Mouse (Mus musculus) spleen, adult 12 weeks (tissue): Measurements from ENCODE around the gene Casc1.
"Not testable (repeated sequence)": the region's sequence is repeated elsewhere in the genome, so short reads cannot be mapped to it uniquely, and the experiment has no call there.

Experiments used
- DNase-seq: peaks from one replicate; pipeline ENCODE4 v3.0.0; 2022; ENCODE audit warnings: low spot score

The Casc1 gene

DNA sequence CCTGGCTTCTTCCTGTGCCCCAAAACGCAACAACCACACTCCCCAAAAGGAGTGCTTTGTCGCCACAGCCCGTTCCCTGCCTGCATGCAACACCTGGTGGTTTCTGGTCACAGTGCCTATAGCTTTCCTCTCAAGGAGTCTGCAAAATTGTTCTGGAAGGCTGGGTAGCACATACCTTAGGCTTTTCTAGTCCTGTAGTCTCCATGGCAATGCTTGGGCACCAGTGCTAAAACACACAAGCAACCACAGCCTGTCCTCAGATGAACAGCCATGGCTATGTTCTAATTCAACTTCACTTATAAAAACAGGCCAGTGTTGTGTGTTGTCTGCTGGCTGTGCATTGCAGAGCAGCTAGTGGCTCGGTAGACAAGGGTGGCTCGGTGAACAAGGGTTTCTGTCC is 74.0 kb downstream of the Casc1 start:
- DNase-seq = no peak

DNA sequence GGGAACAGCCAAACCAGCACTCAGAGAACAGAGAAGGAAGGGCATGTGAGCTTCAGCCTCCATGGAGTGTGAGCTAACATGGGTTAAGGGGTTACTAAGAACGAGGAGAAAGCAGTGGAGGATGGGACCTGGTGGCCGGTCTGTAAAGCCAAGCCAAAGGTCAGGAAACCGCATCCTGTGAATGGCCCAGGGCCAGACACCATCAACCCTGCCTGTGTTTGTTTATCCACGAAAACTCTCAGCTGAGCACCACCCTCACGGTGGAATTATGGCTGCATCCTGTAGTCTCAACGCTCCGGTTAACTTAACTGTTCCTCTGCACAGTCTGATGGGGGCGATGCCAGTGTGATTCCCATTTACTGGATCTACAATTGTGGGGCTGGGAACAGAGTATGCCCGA is 75.0 kb downstream of the Casc1 start:
- no peak for DNase-seq

DNA sequence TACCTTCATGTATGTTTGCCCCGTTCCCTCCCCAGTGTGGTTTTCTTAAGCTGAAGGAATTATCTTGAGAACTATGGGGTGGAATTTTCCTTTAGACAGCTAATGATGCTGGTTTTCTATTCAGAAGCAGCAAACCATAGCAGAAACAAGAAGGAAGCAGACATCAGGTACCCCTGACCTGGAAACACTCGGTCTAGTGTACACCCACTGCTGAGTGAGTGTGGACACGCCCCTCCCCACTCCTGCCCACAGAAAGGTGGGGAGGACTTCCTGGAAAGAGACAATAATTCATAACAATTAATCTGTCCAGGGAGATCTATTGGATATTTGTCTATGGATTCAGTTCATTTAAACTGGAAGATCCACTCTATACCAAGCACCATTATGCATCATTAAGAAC is 75.5 kb downstream of the Casc1 start:
- no peak for DNase-seq

DNA sequence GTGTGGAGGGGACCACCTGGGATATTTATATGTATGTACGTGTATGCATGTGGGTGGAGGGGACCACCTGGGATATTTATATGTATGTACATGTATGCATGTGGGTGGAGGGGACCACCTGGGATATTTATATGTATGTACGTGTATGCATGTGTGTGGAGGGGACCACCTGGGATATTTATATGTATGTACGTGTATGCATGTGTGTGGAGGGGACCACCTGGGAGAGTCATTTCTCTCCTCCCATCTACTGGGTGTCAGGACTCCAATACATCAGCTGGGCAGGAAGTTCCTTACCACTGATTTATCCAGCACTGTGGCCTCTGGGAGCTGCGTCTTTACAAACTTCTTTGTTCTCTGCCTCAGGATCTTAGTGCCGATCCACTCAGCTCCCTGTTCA is 77.8 kb downstream of the Casc1 start:
- DNase-seq = not testable (repeated sequence)

DNA sequence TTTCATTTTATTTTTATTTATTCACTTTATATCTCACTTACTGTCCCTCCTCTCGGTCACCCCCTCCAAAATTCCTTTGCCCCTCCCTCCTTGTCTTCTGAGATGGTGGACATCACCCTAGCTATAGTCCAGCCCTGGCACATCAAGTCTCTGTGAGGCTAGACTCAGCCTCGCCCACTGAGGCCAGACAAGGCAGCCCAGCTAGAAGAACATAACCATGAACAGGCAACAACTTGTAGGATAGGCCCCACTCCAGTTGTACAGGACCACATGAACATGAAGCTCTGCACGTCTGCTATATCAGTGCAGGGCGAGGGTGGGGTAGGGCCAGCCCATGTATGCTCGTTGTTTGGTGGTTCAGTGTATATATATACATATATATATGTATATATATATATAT is 78.8 kb downstream of the Casc1 start:
- no peak for DNase-seq

DNA sequence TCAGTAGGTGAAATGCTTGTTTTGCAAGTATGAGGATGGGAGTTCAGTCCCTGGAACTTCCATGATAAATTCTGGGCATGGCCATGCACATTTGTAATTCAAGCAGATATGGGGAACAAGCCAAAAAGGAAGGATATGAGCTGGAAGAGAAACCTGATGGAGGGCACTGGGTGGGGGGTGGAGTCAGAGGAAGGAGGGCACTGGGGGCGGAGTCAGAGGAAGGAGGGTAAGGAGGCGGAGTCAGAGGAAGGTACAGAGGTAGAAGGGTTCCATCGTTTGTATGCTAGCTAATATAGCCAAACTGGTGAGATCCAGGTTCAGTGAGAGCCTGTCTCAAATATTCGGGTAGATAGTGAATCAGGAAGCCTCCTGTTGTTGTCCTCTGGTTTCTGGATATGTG is 81.2 kb downstream of the Casc1 start:
- DNase-seq = no peak

DNA sequence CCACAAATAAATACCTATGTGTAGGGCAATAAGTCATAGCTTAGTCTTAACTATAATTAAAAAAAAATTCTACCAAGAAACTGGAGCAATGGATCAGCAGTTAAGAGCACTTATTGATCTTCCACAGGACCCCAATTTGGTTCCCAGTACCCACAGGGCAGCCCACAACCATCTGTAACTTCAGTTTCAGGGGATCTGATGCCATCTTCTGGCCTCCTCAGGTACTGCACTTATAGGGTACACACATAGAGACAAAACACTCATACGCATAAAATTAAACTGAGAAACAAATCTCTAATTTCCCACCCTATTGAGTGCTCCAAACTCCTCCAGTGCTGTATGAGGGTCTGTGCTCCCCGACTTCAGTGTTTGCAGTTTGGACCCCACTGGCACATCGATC is 83.2 kb downstream of the Casc1 start:
- DNase-seq = no peak

DNA sequence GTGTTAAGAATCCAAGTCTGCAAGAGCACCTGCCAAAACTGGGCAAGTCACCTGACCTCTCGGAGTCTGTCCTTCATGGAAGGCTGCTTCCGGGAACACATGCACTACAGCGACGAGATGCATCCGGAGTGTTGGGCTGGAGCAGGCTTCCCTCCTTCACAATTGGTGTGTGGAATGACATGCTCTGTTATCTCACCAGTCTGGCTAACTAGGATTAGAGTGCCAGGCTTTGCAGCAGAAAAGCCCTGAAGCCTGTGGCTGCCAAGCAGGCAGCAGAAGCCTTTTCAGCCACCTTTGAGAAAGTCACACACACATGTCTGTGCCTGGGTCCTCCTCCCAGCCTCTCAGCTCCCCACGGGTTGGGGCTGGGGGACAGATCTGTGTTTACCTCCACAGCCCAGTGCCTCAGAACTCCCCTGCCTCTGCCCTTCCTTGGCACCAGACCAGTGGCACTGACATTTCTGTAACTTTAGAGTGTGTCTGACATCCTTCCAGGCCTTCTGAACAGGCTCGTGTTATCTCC is 85.2 kb downstream of the Casc1 start:
- no peak for DNase-seq
